Mouse (Mus musculus) MEL (cell line): Measurements from ENCODE around the gene Igsf8. TPM values are rescaled to one million over a fixed set of nuclear protein-coding genes. Genes with fewer than 3 reads are reported as not detected.

ENCODE experiments used
- DNase-seq: peaks from one replicate; pipeline ENCODE4 v3.0.0; 2011; ENCODE audit warnings: low read depth, low spot score
- H3K27ac ChIP-seq: 2 replicates; pipeline ENCODE4 v1.5.1; 2012; ENCODE audit warnings: low read depth, mild to moderate bottlenecking, control low read depth, low read length, moderate library complexity; ENCODE audit not compliant: control insufficient read depth
- H3K27me3 ChIP-seq, 2 experiments: fragments of 150-350 bp in 1 of 2; sonication (generic) in 1 of 2; 2 replicates each; pipeline ENCODE4 v1.6.1; 2012; ENCODE audit warnings: low read length in 2 of 2, mild to moderate bottlenecking in 2 of 2, improper control_type of control experiment in 1 of 2, moderate library complexity in 1 of 2; ENCODE audit not compliant: insufficient read depth in 2 of 2, control insufficient read depth in 1 of 2
- H3K36me3 ChIP-seq, 2 experiments: 2 replicates each; pipeline ENCODE4 v1.6.1; 2012 to 2014; ENCODE audit warnings: low read length in 2 of 2, improper control_type of control experiment in 1 of 2, inconsistent platforms in 1 of 2, mild to moderate bottlenecking in 1 of 2; ENCODE audit not compliant: insufficient read depth in 2 of 2, control insufficient read depth in 1 of 2
- H3K4me1 ChIP-seq, 2 experiments: fragments of 150-350 bp in 1 of 2; sonication (generic) in 1 of 2; 2 replicates each; pipeline ENCODE4 v1.6.1; 2012; ENCODE audit warnings: low read length in 2 of 2, improper control_type of control experiment in 1 of 2, mild to moderate bottlenecking in 1 of 2; ENCODE audit not compliant: insufficient read depth in 2 of 2, control insufficient read depth in 1 of 2
- H3K4me3 ChIP-seq, 2 experiments: fragments of 150-350 bp in 1 of 2; sonication (generic) in 1 of 2; 2 replicates each; pipeline ENCODE4 v1.5.1; 2012; ENCODE audit warnings: low read depth in 2 of 2, low read length in 2 of 2, mild to moderate bottlenecking in 2 of 2, moderate library complexity in 2 of 2, control low read depth in 1 of 2, improper control_type of control experiment in 1 of 2; ENCODE audit not compliant: control insufficient read depth in 1 of 2, insufficient read depth in 1 of 2
- H3K79me2 ChIP-seq: 2 replicates; pipeline ENCODE4 v1.6.1; 2012; ENCODE audit warnings: mild to moderate bottlenecking, low read length, moderate library complexity; ENCODE audit not compliant: control insufficient read depth, poor library complexity, insufficient read depth
- H3K9ac ChIP-seq: 2 replicates; pipeline ENCODE4 v1.6.1; 2012; ENCODE audit warnings: low read depth, mild to moderate bottlenecking, control low read depth, low read length, moderate library complexity; ENCODE audit not compliant: control insufficient read depth, poor library complexity, severe bottlenecking
- H3K9me3 ChIP-seq: fragments of 150-350 bp; sonication (generic); replicated peaks from 2 replicates; pipeline ENCODE4 v1.6.1; 2012; ENCODE audit warnings: mild to moderate bottlenecking, low read length, improper control_type of control experiment, moderate library complexity; ENCODE audit not compliant: insufficient read depth
- BHLHE40 ChIP-seq: IDR thresholded peaks from 2 replicates; pipeline ENCODE4 v1.6.1; 2012; ENCODE audit warnings: low read depth, mild to moderate bottlenecking, inconsistent platforms, low read length, improper control_type of control experiment, borderline replicate concordance
- CHD1 ChIP-seq: IDR thresholded peaks from 2 replicates; pipeline ENCODE4 v1.6.1; 2012; ENCODE audit warnings: low read depth, mild to moderate bottlenecking, inconsistent platforms, low read length, improper control_type of control experiment
- EP300 ChIP-seq, 2 experiments: IDR thresholded peaks; 2 replicates each; pipeline ENCODE4 v1.6.1; 2011; ENCODE audit warnings: improper control_type of control experiment in 2 of 2, low read length in 2 of 2, low read depth in 1 of 2, mild to moderate bottlenecking in 1 of 2
- HCFC1 ChIP-seq: IDR thresholded peaks from 2 replicates; pipeline ENCODE4 v1.6.1; 2012; ENCODE audit warnings: low read depth, mild to moderate bottlenecking, inconsistent platforms, low read length, improper control_type of control experiment, moderate library complexity
- JUND ChIP-seq: IDR thresholded peaks from 2 replicates; pipeline ENCODE4 v1.6.1; 2011; ENCODE audit warnings: low read depth, mild to moderate bottlenecking, improper control_type of control experiment, low read length
- MAX ChIP-seq: IDR thresholded peaks from 2 replicates; pipeline ENCODE4 v1.6.1; 2011; ENCODE audit warnings: low read length, improper control_type of control experiment
- MEF2A ChIP-seq: IDR thresholded peaks from 2 replicates; pipeline ENCODE4 v1.6.1; 2014; ENCODE audit warnings: low read depth, mild to moderate bottlenecking, inconsistent platforms, low read length, improper control_type of control experiment; ENCODE audit not compliant: poor library complexity, insufficient replicate concordance, severe bottlenecking; ENCODE audit errors: extremely low read depth
- MYC ChIP-seq: IDR thresholded peaks from 2 replicates; pipeline ENCODE4 v1.6.1; 2011; ENCODE audit warnings: low read depth, mild to moderate bottlenecking, low read length, improper control_type of control experiment, moderate library complexity
- NRF1 ChIP-seq: IDR thresholded peaks from 2 replicates; pipeline ENCODE4 v1.6.1; 2014; ENCODE audit warnings: low read depth, mild to moderate bottlenecking, inconsistent platforms, low read length, improper control_type of control experiment, moderate library complexity; ENCODE audit not compliant: poor library complexity, insufficient read depth, severe bottlenecking
- POLR2A ChIP-seq, 2 experiments: IDR thresholded peaks; 2 replicates each; pipeline ENCODE4 v1.6.1; 2011 to 2012; ENCODE audit warnings: low read length in 2 of 2, mild to moderate bottlenecking in 2 of 2, control low read depth in 1 of 2, improper control_type of control experiment in 1 of 2, low read depth in 1 of 2, moderate library complexity in 1 of 2; ENCODE audit not compliant: control insufficient read depth in 1 of 2, insufficient read depth in 1 of 2, poor library complexity in 1 of 2
- POLR2AphosphoS2 ChIP-seq: IDR thresholded peaks from 2 replicates; pipeline ENCODE4 v1.6.1; 2011; ENCODE audit warnings: low read length, improper control_type of control experiment
- POLR2AphosphoS5 ChIP-seq: IDR thresholded peaks from 2 replicates; pipeline ENCODE4 v1.6.1; 2012; ENCODE audit warnings: low read depth, borderline replicate concordance, mild to moderate bottlenecking, inconsistent platforms, low read length, moderate library complexity, mixed read lengths
- RCOR1 ChIP-seq: IDR thresholded peaks from 2 replicates; pipeline ENCODE4 v1.6.1; 2012; ENCODE audit warnings: low read depth, mild to moderate bottlenecking, inconsistent platforms, low read length, improper control_type of control experiment
- SIN3A ChIP-seq: IDR thresholded peaks from 2 replicates; pipeline ENCODE4 v1.6.1; 2012; ENCODE audit warnings: low read length, improper control_type of control experiment, inconsistent platforms
- TBP ChIP-seq: IDR thresholded peaks from 2 replicates; pipeline ENCODE4 v1.8.0; 2011; ENCODE audit warnings: low read depth, low read length, improper control_type of control experiment
- TCF12 ChIP-seq: IDR thresholded peaks from 2 replicates; pipeline ENCODE4 v1.6.1; 2014; ENCODE audit warnings: low read depth, mild to moderate bottlenecking, inconsistent platforms, low read length, improper control_type of control experiment, moderate library complexity
- USF2 ChIP-seq, 2 experiments: IDR thresholded peaks; 2 replicates each; pipeline ENCODE4 v1.6.1; 2011 to 2012; ENCODE audit warnings: improper control_type of control experiment in 2 of 2, low read length in 2 of 2, borderline replicate concordance in 1 of 2, inconsistent platforms in 1 of 2, low read depth in 1 of 2, mild to moderate bottlenecking in 1 of 2; ENCODE audit not compliant: insufficient read depth in 1 of 2
- ZMIZ1 ChIP-seq: IDR thresholded peaks from 2 replicates; pipeline ENCODE4 v1.6.1; 2012; ENCODE audit warnings: low read depth, mild to moderate bottlenecking, inconsistent platforms, low read length, improper control_type of control experiment, moderate library complexity
- polyA plus RNA-seq, 2 experiments: library from polyadenylated mRNA; stranded (reverse) in 1 of 2; unstranded in 1 of 2; fragments of >175 nt in 1 of 2; fragments of >200 nt in 1 of 2; gene quantifications; 2 replicates each; pipeline versions ENCODE4 v1.2.1 to v1.2.4; 2012; ENCODE audit warnings: low replicate concordance in 2 of 2, low read depth in 1 of 2; ENCODE audit not compliant: insufficient read length in 2 of 2, insufficient read depth in 1 of 2, missing spikeins in 1 of 2
- total RNA-seq: library from RNA; depleted of rRNA; stranded (reverse); fragments of 300-350 nt; gene quantifications from 2 replicates; pipeline ENCODE4 v1.2.3, GENCODE M21; 2012

Igsf8 gene
- total and polyA plus RNA-seq, 3 experiments, result 88.0 to 97.2 TPM; not detected in 1

- H3K4me3 ChIP-seq, result no peak overlapping the region
- no peaks in the 10 kb centered on the region for H3K9me3 ChIP-seq
- H3K27me3 ChIP-seq, result peaks cover 0 to 4% of the 10 kb centered on the region in 2 experiments
- H3K79me2 ChIP-seq, result no peaks in the 10 kb centered on the region
- H3K36me3 ChIP-seq, result peaks cover 0 to 6% of the 10 kb centered on the region in 2 experiments; a peak in 1 of 4 replicates
- TF ChIP-seq TBP (no peak), ZMIZ1 (no peak), MAX (no peak), JUND (no peak)
- peaks cover 0 to 9% of the 10 kb centered on the region in 2 experiments; a peak in 2 of 4 replicates for H3K4me1 ChIP-seq
- no peak overlapping the region for H3K9ac ChIP-seq
- H3K27ac ChIP-seq, result no peak overlapping the region
- no peak for DNase-seq
Measured at GRCm38 (mm10) chr1:172342729-172343128, 81.3 kb downstream of the Igsf8 start.

- Histone ChIP-seq H3K27ac (no peak overlapping the region), H3K27me3 (peaks cover 0 to 1% of the 10 kb centered on the region in 2 experiments), H3K79me2 (no peaks in the 10 kb centered on the region), H3K4me3 (no peak overlapping the region), H3K9ac (no peak overlapping the region), H3K9me3 (no peaks in the 10 kb centered on the region), H3K36me3 (peaks cover 0 to 6% of the 10 kb centered on the region in 2 experiments; a peak in 1 of 4 replicates), H3K4me1 (peaks cover 0 to 9% of the 10 kb centered on the region in 2 experiments; a peak in 2 of 4 replicates)
- no peak for DNase-seq
- TF ChIP-seq TCF12 (no peak), CHD1 (no peak), EP300 (IDR thresholded peaks at IDR 0.05; ENCODE audit: low read depth in 1 of 2, low read length in 2 of 2) (no peak), POLR2A (IDR thresholded peaks at IDR 0.05; ENCODE audit: control insufficient read depth in 1 of 2, insufficient read depth in 1 of 2, low read depth in 1 of 2, low read length in 2 of 2, poor library complexity in 1 of 2) (no peak), HCFC1 (no peak), RCOR1 (no peak), MYC (no peak), BHLHE40 (no peak), SIN3A (no peak), JUND (no peak), USF2 (IDR thresholded peaks at IDR 0.05; ENCODE audit: borderline replicate concordance in 1 of 2, insufficient read depth in 1 of 2, low read depth in 1 of 2, low read length in 2 of 2) (no peak), NRF1 (no peak), POLR2AphosphoS2 (no peak), POLR2AphosphoS5 (no peak), MEF2A (no peak), ZMIZ1 (no peak)
Measured at GRCm38 (mm10) chr1:172343914-172344313, 82.5 kb downstream of the Igsf8 start.
